Mouse (Mus musculus) heart, postnatal 0 days (tissue): ENCODE data around the gene Id3.

Experiments used
- CTCF ChIP-seq: IDR thresholded peaks from 2 replicates; pipeline ENCODE4 v1.5.1; 2016; ENCODE audit warnings: antibody characterized with exemption, control low read depth, low read depth
- EP300 ChIP-seq: IDR thresholded peaks from 2 replicates; pipeline ENCODE4 v1.6.1; 2016; ENCODE audit warnings: antibody characterized with exemption, low read depth

GRCm38 (mm10) chr4:136109941-136110900 lies 33.1 kb upstream of the Id3 start:
- TF ChIP-seq CTCF: no peak
- TF ChIP-seq EP300: no peak
